Mouse (Mus musculus): Measurements from ENCODE around the gene Zdhhc17.

Gene Zdhhc17

GRCm38 (mm10) chr10:110958879-110959278 is 51.1 kb downstream of the Zdhhc17 start:
- no peak for DNase-seq (ENCODE audit: low spot score in 2 of 2)

GRCm38 (mm10) chr10:110952937-110953451 is 56.9 kb downstream of the Zdhhc17 start:
- no peak for DNase-seq (ENCODE audit: low spot score in 2 of 2)

- DNase-seq (ENCODE audit: low spot score in 2 of 2), result no peak
These were observed 57.7 kb downstream of the Zdhhc17 start for GRCm38 (mm10) chr10:110952271-110952670.

GRCm38 (mm10) chr10:110951748-110952147 is 58.2 kb downstream of the Zdhhc17 start:
- DNase-seq (ENCODE audit: low spot score in 2 of 2), result no peak

- no peak for DNase-seq (ENCODE audit: low spot score in 2 of 2)
These were observed 58.8 kb downstream of the Zdhhc17 start for GRCm38 (mm10) chr10:110951112-110951511.

GRCm38 (mm10) chr10:110947574-110947973 is 62.4 kb downstream of the Zdhhc17 start:
- no peak for DNase-seq (ENCODE audit: low spot score in 2 of 2)

GRCm38 (mm10) chr10:110945966-110946365 is 64.0 kb downstream of the Zdhhc17 start:
- DNase-seq (ENCODE audit: low spot score in 2 of 2), result no peak

- DNase-seq (ENCODE audit: low spot score in 2 of 2), result no peak
These were observed 65.8 kb downstream of the Zdhhc17 start for GRCm38 (mm10) chr10:110944175-110944574.

- no peak for DNase-seq (ENCODE audit: low spot score in 2 of 2)
These were observed 67.1 kb downstream of the Zdhhc17 start for GRCm38 (mm10) chr10:110942806-110943205.

GRCm38 (mm10) chr10:110941968-110942367 is 68.0 kb downstream of the Zdhhc17 start:
- DNase-seq (ENCODE audit: low spot score in 2 of 2), result no peak

- no peak for DNase-seq (ENCODE audit: low spot score in 2 of 2)
These were observed 69.1 kb downstream of the Zdhhc17 start for GRCm38 (mm10) chr10:110940740-110941398.

GRCm38 (mm10) chr10:110939717-110940116 is 70.2 kb downstream of the Zdhhc17 start:
- no peak for DNase-seq (ENCODE audit: low spot score in 2 of 2)

GRCm38 (mm10) chr10:110938841-110939549 is 70.9 kb downstream of the Zdhhc17 start:
- DNase-seq (ENCODE audit: low spot score in 2 of 2), result no peak

- no peak for DNase-seq (ENCODE audit: low spot score in 2 of 2)
These were observed 71.6 kb downstream of the Zdhhc17 start for GRCm38 (mm10) chr10:110938361-110938760.

GRCm38 (mm10) chr10:110935669-110936068 is 74.3 kb downstream of the Zdhhc17 start:
- no peak for DNase-seq (ENCODE audit: low spot score in 2 of 2)

- no peak for DNase-seq (ENCODE audit: low spot score in 2 of 2)
These were observed 74.9 kb downstream of the Zdhhc17 start for GRCm38 (mm10) chr10:110935081-110935480.

- no peak for DNase-seq (ENCODE audit: low spot score in 2 of 2)
These were observed 76.4 kb downstream of the Zdhhc17 start for GRCm38 (mm10) chr10:110933584-110933983.

GRCm38 (mm10) chr10:110931913-110932560 is 77.9 kb downstream of the Zdhhc17 start:
- DNase-seq (ENCODE audit: low spot score in 2 of 2), result no peak

- DNase-seq (ENCODE audit: low spot score in 2 of 2), result no peak
These were observed 78.6 kb downstream of the Zdhhc17 start for GRCm38 (mm10) chr10:110931161-110931912.

GRCm38 (mm10) chr10:110929756-110930155 is 80.2 kb downstream of the Zdhhc17 start:
- DNase-seq (ENCODE audit: low spot score in 2 of 2), result no peak

GRCm38 (mm10) chr10:110927491-110927890 is 82.4 kb downstream of the Zdhhc17 start:
- DNase-seq (ENCODE audit: low spot score in 2 of 2), result no peak

GRCm38 (mm10) chr10:110922612-110923011 is 87.3 kb downstream of the Zdhhc17 start:
- no peak for DNase-seq (ENCODE audit: low spot score in 2 of 2)

All from frontal cortex, postnatal 25 days (tissue).